Mouse (Mus musculus) small intestine, adult 2 months (tissue): ENCODE results near the gene Agxt2.

Source experiments
- CTCF ChIP-seq: fragments of 200-500 bp; IDR thresholded peaks from 2 replicates; pipeline ENCODE4 v1.5.1; 2012; ENCODE audit warnings: low read depth, mild to moderate bottlenecking, control low read depth, inconsistent platforms, low read length, moderate library complexity, mixed read lengths; ENCODE audit not compliant: insufficient replicate concordance, insufficient read length; ENCODE audit errors: extremely low read depth
- POLR2A ChIP-seq: fragments of 200-500 bp; IDR thresholded peaks from 2 replicates; pipeline ENCODE4 v1.6.1; 2012; ENCODE audit warnings: low read depth, mild to moderate bottlenecking, control low read depth, inconsistent platforms, low read length, moderate library complexity

- TF ChIP-seq CTCF: no peak
- no peak for TF ChIP-seq POLR2A
Observed at GRCm38 (mm10) chr15:10426124-10426523, 67.8 kb downstream of the Agxt2 start.
